Mouse (Mus musculus): Measurements from ENCODE around the gene Slc25a4. TPM values are rescaled to one million over a fixed set of nuclear protein-coding genes. Genes with fewer than 3 reads are reported as not detected.
"Not testable (repeated sequence)": the region's sequence is repeated elsewhere in the genome, so short reads cannot be mapped to it uniquely, and the experiment has no call there.

The Slc25a4 gene
- 100 to 1,000 TPM; 133 to 206 TPM for total RNA-seq (2021)
- 200 and 240 TPM in 2 replicates for polyA plus RNA-seq (2012; rRNA removed)
- long read RNA-seq, transcript Slc25a4-201 (4 exons, 1,925 nt): major isoform, 429 of 495 reads
- long read RNA-seq, partial matches to known transcripts: 4 of 495 reads
- long read RNA-seq, other reads (novel, unspliced or antisense): 61 of 495 reads

DNA sequence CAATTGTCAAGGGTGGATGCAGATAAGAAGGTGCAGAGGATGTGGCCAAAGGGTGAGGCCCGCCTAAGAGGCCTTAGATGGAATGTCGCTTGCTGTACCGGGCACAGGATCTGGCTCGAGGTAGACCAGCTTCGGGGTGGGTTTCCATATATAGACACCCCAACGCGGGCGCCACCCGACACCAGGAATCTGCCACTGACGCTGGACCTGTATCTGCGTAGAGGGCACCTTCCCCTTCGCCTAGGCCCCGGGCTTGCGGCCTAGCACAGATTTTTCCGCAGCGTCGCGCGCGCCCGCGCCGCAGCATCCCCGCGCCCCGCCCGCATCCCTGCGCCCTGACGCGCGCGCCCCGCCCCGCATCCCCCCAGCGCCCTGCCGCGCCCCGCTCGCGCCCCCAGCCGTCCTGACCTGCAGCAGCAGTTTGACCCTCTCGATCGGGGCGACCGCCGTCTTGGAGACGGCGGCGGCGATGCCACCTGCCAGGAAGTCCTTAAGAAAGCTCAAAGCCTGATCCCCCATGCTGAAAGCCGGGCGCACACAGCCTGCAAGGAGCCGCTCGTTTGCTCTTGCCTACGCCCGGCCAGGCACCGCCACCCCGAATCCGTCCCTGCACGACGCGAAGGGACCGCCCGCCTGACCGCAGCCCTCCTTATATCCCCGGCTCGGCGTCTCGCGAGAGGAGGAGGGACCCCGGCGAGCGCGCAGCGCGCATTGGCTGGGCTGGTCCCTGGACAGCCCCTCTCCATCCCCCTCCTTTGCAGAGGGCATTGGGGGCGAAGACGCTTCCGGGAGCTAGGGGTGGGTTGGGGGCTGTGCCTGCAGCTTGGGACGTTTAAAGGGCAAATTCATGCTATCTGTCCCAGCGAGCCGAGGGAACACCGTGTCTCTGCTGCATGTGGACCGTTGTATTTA lies at the start of gene Slc25a4:
TSS of gene Slc25a4 (minus strand) at position 881 of the 912 bp plus-strand sequence.
- DNase-seq: peak; percentile 98

GRCm38 (mm10) chr8:46257921-46258682 lies 47.0 kb upstream of the Slc25a4 start:
- DNase-seq: no peak

DNA sequence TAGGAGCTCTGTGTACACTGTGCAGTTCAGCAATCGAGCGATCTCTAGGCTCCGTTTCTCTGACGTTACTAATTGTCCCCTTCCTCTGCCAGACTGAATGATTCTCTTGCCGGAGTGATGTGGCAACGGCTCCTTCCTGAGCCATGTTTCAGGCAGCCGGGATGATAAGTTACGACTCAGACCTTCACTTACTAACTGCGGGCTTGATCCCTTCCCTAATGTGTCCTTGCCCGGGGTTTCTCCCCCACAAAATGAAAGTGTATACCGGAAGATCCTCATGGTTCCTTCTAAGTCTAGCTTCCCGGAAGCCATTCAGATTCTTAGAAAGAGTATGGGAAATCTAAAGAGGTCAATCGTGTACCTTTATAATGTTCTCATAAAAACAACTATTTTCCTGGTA lies 41.4 kb upstream of the Slc25a4 start:
- DNase-seq: peak; percentile 24

DNA sequence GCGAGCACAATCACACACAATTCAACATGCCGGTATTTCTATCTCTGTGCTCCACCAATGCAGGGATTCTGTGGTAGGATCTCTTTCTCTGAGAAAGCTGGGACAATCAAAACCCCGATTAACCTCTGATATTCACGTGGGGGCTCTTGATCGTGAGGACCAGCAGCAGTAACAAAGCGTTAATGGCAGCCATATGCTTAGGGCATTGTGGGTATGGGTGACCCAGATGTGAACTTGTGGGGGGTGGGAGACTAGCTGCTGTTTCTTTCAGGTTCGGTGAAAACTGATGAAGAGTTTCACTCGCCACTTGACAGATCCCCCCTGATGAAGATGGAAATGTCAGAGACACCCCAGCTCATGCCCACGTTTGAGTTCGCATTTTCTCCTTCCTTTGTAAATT lies 40.5 kb upstream of the Slc25a4 start:
- no peak for DNase-seq

GRCm38 (mm10) chr8:46246346-46246745 lies 35.3 kb upstream of the Slc25a4 start:
- DNase-seq: peak; percentile 42

GRCm38 (mm10) chr8:46242946-46243345 lies 31.9 kb upstream of the Slc25a4 start:
- DNase-seq: no peak

DNA sequence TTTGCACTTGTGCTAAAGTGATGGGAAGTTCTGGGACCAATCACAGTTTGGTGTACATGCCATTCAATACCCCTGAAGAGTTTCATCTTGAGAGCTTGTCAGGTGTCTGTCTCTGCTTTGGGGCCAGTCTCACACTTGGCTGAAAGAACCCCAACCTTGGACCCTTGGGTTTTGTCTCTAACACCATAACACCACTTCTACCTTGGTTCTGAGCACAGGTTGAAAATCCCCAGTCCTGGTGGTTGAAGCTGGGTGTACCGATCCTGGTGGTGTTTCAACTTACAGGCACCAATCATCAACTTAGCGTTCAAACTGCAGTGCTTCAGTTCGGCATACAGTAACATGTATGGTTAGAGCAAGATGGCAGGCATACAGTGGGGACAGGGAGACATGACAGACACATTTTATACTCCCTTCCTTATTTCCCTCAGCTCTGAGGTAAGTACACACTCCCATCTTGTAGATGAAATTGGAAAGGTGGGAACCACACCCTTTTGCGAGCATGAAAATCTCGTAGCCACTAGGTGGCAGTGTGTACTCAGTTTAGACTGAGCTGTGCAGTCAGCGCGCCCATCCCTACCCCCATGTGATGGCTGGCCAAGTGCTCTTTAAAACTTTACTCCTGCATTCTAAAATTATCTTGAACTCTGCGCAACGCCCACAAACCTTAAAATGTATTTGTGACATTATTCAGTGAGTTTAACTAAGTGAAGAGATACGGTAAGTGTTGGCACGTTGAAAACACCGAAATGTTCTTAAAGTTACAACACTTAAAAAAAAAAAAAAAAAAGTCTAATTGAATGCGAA lies 30.7 kb upstream of the Slc25a4 start:
- DNase-seq: peak; percentile 63

GRCm38 (mm10) chr8:46236441-46237223 lies 25.5 kb upstream of the Slc25a4 start:
- DNase-seq: peak; percentile 13

DNA sequence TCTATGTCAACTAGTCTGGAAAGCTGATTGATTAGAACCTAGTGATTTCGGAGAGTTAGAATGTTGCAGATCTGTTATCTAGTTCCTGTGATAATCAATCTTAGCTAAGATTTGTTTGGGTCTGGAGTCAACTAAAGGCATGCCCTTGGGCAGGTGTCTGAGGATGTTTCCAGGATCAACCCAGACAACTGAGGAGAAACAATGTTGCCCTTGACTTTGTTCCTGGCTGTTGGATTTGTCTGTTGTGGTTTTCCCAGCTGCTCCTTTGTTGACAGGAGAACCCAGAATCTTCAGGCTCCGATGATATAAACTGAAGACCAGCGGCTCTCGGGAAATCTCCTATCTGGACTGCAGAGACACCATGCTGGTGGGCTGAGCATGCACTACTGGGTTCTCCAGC lies 23.7 kb upstream of the Slc25a4 start:
- no peak for DNase-seq

DNA sequence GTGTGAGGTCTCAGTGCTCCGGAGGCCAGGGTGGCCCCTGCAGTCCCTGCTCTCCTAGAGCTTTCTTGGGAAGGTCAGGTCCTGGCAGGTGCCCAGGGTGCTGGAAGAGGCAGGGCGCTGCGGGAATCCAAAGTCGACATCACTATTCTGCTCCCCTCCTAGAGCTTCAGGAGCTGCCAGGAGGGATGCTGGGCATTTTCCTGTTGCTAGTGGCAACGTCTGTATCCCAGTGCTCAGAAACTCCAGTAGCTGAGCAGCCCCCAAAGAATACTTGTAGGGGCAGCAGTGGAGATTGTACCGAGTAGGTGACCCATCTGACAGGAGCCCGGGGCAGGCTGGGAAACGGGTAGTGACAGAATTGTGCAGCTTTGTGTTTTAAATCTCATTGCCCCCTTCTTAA lies 21.7 kb upstream of the Slc25a4 start:
- no peak for DNase-seq

GRCm38 (mm10) chr8:46231968-46232367 lies 20.9 kb upstream of the Slc25a4 start:
- DNase-seq: not testable (repeated sequence)

DNA sequence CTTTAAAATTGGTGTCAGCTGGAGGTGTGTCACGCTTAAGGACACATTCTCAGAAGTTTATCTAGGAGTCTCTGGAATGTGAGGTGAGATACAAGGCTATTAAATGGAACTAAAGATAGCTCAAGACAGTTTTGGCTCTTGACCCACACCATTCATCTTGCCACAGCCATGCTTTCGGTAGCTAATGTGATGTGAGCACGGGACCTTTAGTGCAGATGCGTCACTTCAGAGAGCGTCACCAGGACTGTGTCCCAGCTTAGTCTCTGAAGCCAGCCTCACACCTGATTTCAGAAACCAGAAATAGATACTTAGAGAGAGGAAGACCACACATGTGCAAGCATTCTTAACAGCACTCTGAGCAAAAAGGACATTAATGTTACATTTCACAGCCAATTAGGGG lies 15.5 kb upstream of the Slc25a4 start:
- no peak for DNase-seq

GRCm38 (mm10) chr8:46225501-46225900 lies 14.4 kb upstream of the Slc25a4 start:
- no peak for DNase-seq

- DNase-seq: peak; percentile 24
These were observed 9.5 kb upstream of the Slc25a4 start for GRCm38 (mm10) chr8:46220566-46220965.

DNA sequence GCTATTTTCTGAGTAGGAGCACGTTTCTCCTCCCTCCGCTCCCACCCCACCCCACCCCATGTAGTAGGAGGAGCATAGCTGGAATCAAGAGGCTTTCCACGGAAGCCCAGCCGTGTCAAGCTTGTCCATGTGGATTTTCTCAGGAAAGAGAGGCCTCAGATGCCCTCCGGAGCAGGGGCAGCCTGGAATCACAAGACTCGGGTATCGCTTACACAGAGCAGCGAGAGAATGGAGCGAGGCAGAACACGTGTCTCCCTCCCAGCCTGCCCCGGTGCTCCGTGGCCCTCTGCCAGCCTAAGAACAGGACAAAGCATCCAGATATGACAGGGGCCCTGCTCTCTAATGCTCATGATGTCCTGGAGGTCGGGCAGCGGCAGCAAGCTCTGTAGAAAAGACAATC lies 5.8 kb upstream of the Slc25a4 start:
- DNase-seq: peak; percentile 70

DNA sequence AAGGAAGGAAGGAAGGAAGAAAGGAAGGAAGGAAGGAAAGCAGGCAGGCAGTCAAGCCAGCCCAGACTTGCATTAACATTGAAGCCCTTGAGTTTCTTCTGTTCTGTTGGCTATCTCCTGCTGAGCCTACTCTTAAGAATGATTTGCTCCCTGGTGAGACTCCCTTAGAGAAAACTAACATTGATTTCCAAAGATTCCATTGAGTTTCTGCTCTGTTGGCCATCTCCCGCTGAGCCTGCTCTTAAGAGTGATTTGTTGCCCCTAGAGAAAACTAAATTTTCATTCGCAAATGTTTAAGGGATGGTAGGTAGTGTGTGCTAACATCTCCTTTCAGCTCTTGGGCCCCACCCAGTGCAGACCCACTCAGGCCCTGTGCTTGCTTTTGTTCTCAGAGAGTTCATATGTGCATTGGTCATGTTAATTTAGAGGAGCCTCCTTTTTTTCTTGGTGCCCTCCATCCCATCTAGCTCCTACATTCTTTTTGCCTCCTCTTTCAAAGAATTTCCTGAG lies 2.9 kb upstream of the Slc25a4 start:
- no peak for DNase-seq

DNA sequence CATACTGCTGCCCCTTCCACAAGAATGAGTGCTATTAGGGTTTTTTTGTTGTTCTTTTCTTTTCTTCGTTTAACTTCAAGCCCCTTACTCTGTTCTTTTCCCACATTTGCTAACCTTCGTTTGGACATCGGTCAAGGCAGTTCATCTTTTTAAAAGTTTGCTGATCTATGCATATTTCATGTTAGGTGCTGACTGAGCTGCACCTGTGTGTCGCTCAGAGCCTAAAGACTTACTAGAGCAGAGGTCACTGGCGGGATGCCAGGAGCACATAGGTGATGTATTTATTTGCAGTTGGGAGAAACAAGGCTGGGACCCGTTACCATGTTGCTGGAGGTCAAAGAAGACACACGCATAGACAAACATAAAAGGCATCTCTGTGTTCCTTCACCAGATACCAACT lies 1.1 kb upstream of the Slc25a4 start:
- DNase-seq: no peak

GRCm38 (mm10) chr8:46211611-46212071 lies 557 bp upstream of the Slc25a4 start:
- DNase-seq: peak; percentile 37

GRCm38 (mm10) chr8:46209057-46209456 lies 2.0 kb downstream of the Slc25a4 start:
- DNase-seq: no peak

- no peak for DNase-seq
These were observed 2.7 kb downstream of the Slc25a4 start for GRCm38 (mm10) chr8:46208354-46208753.

DNA sequence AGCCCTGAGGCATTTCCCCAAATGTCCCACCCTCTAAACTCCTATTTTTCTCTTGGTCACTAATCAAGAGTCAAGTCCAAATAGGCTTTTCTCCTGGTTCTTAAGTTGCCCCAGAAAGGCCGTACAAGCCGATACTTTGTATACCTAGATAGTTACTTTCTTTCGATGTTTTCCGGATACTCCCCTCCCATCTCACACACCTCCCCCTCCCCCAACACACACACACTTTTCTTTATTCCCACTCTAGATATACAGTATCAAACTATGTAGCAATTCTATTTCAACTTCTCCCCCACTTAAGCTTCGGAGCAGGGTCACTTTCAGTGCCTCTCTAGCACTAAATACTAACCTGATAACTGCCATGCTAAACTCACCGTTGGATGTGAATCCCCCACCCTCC lies 5.0 kb downstream of the Slc25a4 start:
- no peak for DNase-seq

All from adrenal gland, adult 2 months (tissue).